In the genomic region with DNA sequence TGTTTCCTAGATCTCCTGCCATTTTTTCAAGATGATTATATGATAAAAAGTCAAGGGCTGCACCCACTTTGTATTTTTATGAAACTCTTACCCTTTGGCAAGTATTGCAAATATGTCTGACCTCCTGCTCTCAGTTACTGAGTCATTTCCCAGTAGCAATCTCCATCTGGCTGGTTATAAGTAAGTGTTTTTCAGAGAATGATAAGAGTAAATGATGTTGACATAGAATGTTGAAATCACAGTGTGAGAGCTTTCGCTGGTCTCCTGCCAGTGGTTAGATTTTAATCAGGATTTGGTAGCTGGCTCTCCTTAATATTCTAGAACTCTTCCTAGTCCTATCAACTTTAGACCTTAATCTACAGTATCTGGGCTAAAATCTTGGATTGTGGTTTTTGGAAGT, we compare ENCODE assay signal across 21 mouse cellular contexts. TPM values are rescaled to one million over a fixed set of nuclear protein-coding genes. Genes with fewer than 3 reads are reported as not detected.
A peak's percentile ranks its signal among the peaks of the same experiment; 100 is the strongest.
DNase-seq lines count a peak whose midpoint lies in the region; ATAC-seq and TF ChIP-seq lines count a peak whose summit lies in the region.
"Had no signal": no experiment of that assay in that cellular context is flagged by ENCODE, and none has a peak within 500 bp of the region (broad histone marks: within the 10 kb centered on the region; RNA-seq: fewer than 3 reads in every experiment).

No protein-coding gene starts in this region.

- peak; percentile 98 for TF ChIP-seq EP300 in lung, postnatal 0 days (IDR thresholded peaks at IDR 0.05)

- peak overlapping the region; percentile 61 for H3K27ac ChIP-seq in lung, postnatal 0 days (ENCODE audit: low read length)
- H3K27ac ChIP-seq in neural tube, embryonic 15.5 days (replicated peaks) = no peak overlapping the region
- H3K27ac ChIP-seq: heart, embryonic 13.5 days; kidney, postnatal 0 days; liver, embryonic 14.5 days; midbrain, embryonic 10.5 days had no signal

- no peaks in the 10 kb centered on the region for H3K4me1 ChIP-seq in lung, postnatal 0 days (ENCODE audit: insufficient read depth, low read depth, low read length)
- no peaks in the 10 kb centered on the region for H3K4me1 ChIP-seq in neural tube, embryonic 15.5 days
- H3K4me1 ChIP-seq: heart, embryonic 13.5 days; midbrain, embryonic 10.5 days had no signal

- no peaks in the 10 kb centered on the region for H3K36me3 ChIP-seq in lung, postnatal 0 days (ENCODE audit: insufficient read depth, low read length)
- H3K36me3 ChIP-seq in neural tube, embryonic 15.5 days = no peaks in the 10 kb centered on the region
- H3K36me3 ChIP-seq: heart, embryonic 13.5 days; midbrain, embryonic 10.5 days had no signal

- no peaks in the 10 kb centered on the region for H3K27me3 ChIP-seq in lung, postnatal 0 days (replicated peaks; ENCODE audit: insufficient read depth, low read length)
- H3K27me3 ChIP-seq in neural tube, embryonic 15.5 days (replicated peaks) = no peaks in the 10 kb centered on the region
- H3K27me3 ChIP-seq: heart, embryonic 13.5 days had no signal

- no peaks in the 10 kb centered on the region for H3K9me3 ChIP-seq in lung, postnatal 0 days (ENCODE audit: low read length)
- H3K9me3 ChIP-seq in neural tube, embryonic 15.5 days (replicated peaks) = no peaks in the 10 kb centered on the region

- H3K4me3 ChIP-seq in lung, postnatal 0 days (ENCODE audit: low read depth, low read length) = no peak overlapping the region
- H3K4me3 ChIP-seq in neural tube, embryonic 15.5 days (replicated peaks) = no peak overlapping the region
- H3K4me3 ChIP-seq: heart, embryonic 13.5 days; midbrain, embryonic 10.5 days had no signal

- ATAC-seq in lung, postnatal 0 days = peak; percentile 90
- no peak for ATAC-seq in neural tube, embryonic 15.5 days (ENCODE audit: low FRiP score)
- ATAC-seq: inflammation-experienced regulatory T-cells, adult 6 months had no signal

- H3K4me2 ChIP-seq in lung, postnatal 0 days (replicated peaks; ENCODE audit: low read depth, low read length) = no peak overlapping the region
- no peak overlapping the region for H3K4me2 ChIP-seq in neural tube, embryonic 15.5 days
- H3K4me2 ChIP-seq: heart, embryonic 13.5 days had no signal

- DNase-seq in adrenal gland, adult 8-10 months = peak; percentile 5
- DNase-seq in adrenal gland, postnatal 25 days = no peak
- peak; percentile 83 for DNase-seq in 3T3-L1 (ENCODE audit: low read depth, low spot score)
- DNase-seq in fibroblast of lung, adult 2 months (ENCODE audit: low read depth) = peak; percentile 62
- peak; percentile 86 for DNase-seq in lung, postnatal 0 days (ENCODE audit: low spot score)
- DNase-seq in layer of hippocampus, postnatal 36 days = no peak
- DNase-seq in ovary, postnatal 14 days (ENCODE audit: low spot score) = no peak
- DNase-seq: cerebellum, postnatal 10 days; gastrocnemius, postnatal 14 days; spleen, adult 18-20 months; thymus, postnatal 14 days had no signal

- TF ChIP-seq CTCF in lung, postnatal 0 days (IDR thresholded peaks at IDR 0.05) = no peak

- no peak overlapping the region for H3K9ac ChIP-seq in lung, postnatal 0 days (replicated peaks; ENCODE audit: low read depth)
- no peak overlapping the region for H3K9ac ChIP-seq in neural tube, embryonic 15.5 days (replicated peaks)
- H3K9ac ChIP-seq: heart, embryonic 13.5 days; liver, embryonic 14.5 days had no signal

- 24% methylated on average over 1 of the region's 1 CpGs for WGBS in lung, postnatal 0 days
- WGBS in neural tube, embryonic 15.5 days = 92% methylated on average over 1 of the region's 1 CpGs

RNA-seq across cellular contexts. Expression of a gene that starts 20.0 kb away (rescaled TPM):
- total RNA-seq in adrenal gland, adult 8-10 months (2022) = not detected
- total RNA-seq in adrenal gland, postnatal 25 days (2021) = not detected in 2 replicates
- polyA plus RNA-seq in lung, postnatal 0 days (2015; fragmentation: Nextera tagmentation; extraction: Ambion mirVana) = not detected in 2 replicates
- total RNA-seq in layer of hippocampus, postnatal 36 days (2021) = not detected
- polyA plus RNA-seq in neural tube, embryonic 15.5 days (2015; fragmentation: Nextera tagmentation; extraction: Ambion mirVana) = 2.0 TPM in 1 of 2 replicates, not detected in the other
- total RNA-seq: gastrocnemius, postnatal 14 days; hematopoietic stem cell, adult 5-6 weeks; layer of hippocampus, adult 8-10 months; left cerebral cortex, postnatal 25 days; neutrophil, adult 5-6 weeks had no signal
- polyA plus RNA-seq: heart, embryonic 13.5 days; inflammation-experienced regulatory T-cells, adult 6 months; kidney, postnatal 0 days; liver, embryonic 14.5 days; midbrain, embryonic 10.5 days had no signal

Comparison
In these comparisons a context has a peak if more than half of its experiments do, and no peak if none do; other contexts are left out.
1. DNase-seq: peak in adrenal gland, adult 8-10 months (single experiment), 3T3-L1 (single experiment), fibroblast of lung, adult 2 months (single experiment) and lung, postnatal 0 days (single experiment); none in adrenal gland, postnatal 25 days (single experiment), layer of hippocampus, postnatal 36 days (0 of 2) and ovary, postnatal 14 days (single experiment).